Mouse (Mus musculus) hindbrain, embryonic 16.5 days (tissue): ENCODE results near the gene Ces1a. TPM values are rescaled to one million over a fixed set of nuclear protein-coding genes. Genes with fewer than 3 reads are reported as not detected.

ENCODE experiments used
- polyA plus RNA-seq: library from polyadenylated mRNA; unstranded; fragments of >200 nt; fragmentation: Nextera tagmentation; extraction: Ambion mirVana; gene quantifications from 2 replicates; pipeline ENCODE4 v1.2.1, GENCODE M21; 2015

The Ces1a gene
- polyA plus RNA-seq, 1 experiment from 2014 or later, result not detected

Other genes with a start within 250 kb of the Ces1a start
- gene Mmp2, start 220.9 kb downstream of the Ces1a start, polyA plus RNA-seq, result 22.4 and 26.5 TPM in 2 replicates
- gene Lpcat2, start 192.9 kb downstream of the Ces1a start, polyA plus RNA-seq, result 10.6 and 10.9 TPM in 2 replicates
- gene Capns2, start 146.8 kb downstream of the Ces1a start, polyA plus RNA-seq, result 0.46 TPM in 1 of 2 replicates, not detected in the other
- gene Slc6a2, start 88.1 kb downstream of the Ces1a start, polyA plus RNA-seq, result 2.7 and 5.3 TPM in 2 replicates
- not detected in 2 replicates for gene Ces1b, start 31.8 kb upstream of the Ces1a start, polyA plus RNA-seq
- gene Ces1c, start 83.1 kb upstream of the Ces1a start, polyA plus RNA-seq, result not detected in 2 replicates
- gene Ces1d, start 149.6 kb upstream of the Ces1a start, polyA plus RNA-seq, result 0.10 and 0.20 TPM in 2 replicates
- not detected in 2 replicates for gene Ces1e, start 181.4 kb upstream of the Ces1a start, polyA plus RNA-seq
- not detected in 2 replicates for gene Ces1f, start 231.6 kb upstream of the Ces1a start, polyA plus RNA-seq